Mouse (Mus musculus): ENCODE results near the gene Lsamp.

DNA sequence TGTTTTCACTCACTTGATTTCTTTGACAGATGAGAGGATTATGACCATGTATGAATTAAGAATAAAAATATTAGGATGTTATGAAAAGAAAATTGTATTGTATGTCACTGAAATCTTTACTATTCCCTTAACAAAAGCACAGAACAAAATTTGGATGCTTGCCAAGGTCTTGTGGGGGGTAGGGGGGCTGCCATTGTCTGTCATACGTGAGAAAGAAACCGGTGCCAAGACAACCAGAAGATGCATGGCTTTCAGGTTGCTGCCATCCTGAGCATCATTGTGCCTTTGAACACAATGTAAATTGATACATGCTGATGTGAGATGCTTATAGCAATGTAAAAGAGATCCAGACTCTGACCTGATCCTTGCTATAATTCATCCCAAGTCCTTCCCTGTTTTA lies 75.4 kb downstream of the Lsamp start:
- no peak for TF ChIP-seq CTCF (IDR thresholded peaks at IDR 0.05)
- TF ChIP-seq EP300 (IDR thresholded peaks at IDR 0.05): no peak
